Mouse (Mus musculus): Measurements from ENCODE around the gene Il4ra. TPM values are rescaled to one million over a fixed set of nuclear protein-coding genes. Genes with fewer than 3 reads are reported as not detected.

Il4ra gene
- polyA plus RNA-seq, 1 experiment from 2014 or later = 2.6 TPM

GRCm38 (mm10) chr7:125572737-125573136 lies 20.8 kb downstream of the Il4ra start:
- no peaks in the 10 kb centered on the region for H3K4me1 ChIP-seq (ENCODE audit: control insufficient read depth, insufficient read depth, low read length)
- H3K36me3 ChIP-seq (ENCODE audit: control insufficient read depth, insufficient read depth, low read length) = no peaks in the 10 kb centered on the region
- no peak overlapping the region for H3K9ac ChIP-seq (ENCODE audit: low read length)
- no peak for ATAC-seq (ENCODE audit: insufficient number of reproducible peaks, low FRiP score, low TSS enrichment, low read depth)
- no peak overlapping the region for H3K4me3 ChIP-seq (ENCODE audit: low read depth, low read length)
- H3K27me3 ChIP-seq (ENCODE audit: control insufficient read depth, insufficient read depth, low read length) = no peaks in the 10 kb centered on the region
- WGBS = 82% methylated on average over 6 of the region's 6 CpGs
- H3K9me3 ChIP-seq (ENCODE audit: control insufficient read depth, low read length) = no peaks in the 10 kb centered on the region
- no peak overlapping the region for H3K27ac ChIP-seq (replicated peaks; ENCODE audit: low read depth, low read length)
- no peak for DNase-seq (ENCODE audit: low spot score)
- H3K4me2 ChIP-seq (ENCODE audit: low read depth, severe bottlenecking) = no peak overlapping the region

GRCm38 (mm10) chr7:125573849-125574248 lies 21.9 kb downstream of the Il4ra start:
- no peak overlapping the region for H3K27ac ChIP-seq (replicated peaks; ENCODE audit: low read depth, low read length)
- no peak overlapping the region for H3K9ac ChIP-seq (ENCODE audit: low read length)
- no peak for DNase-seq (ENCODE audit: low spot score)
- H3K4me1 ChIP-seq (ENCODE audit: control insufficient read depth, insufficient read depth, low read length) = no peaks in the 10 kb centered on the region
- H3K4me3 ChIP-seq (ENCODE audit: low read depth, low read length) = no peak overlapping the region
- 79% methylated on average over 2 of the region's 2 CpGs for WGBS
- ATAC-seq (ENCODE audit: insufficient number of reproducible peaks, low FRiP score, low TSS enrichment, low read depth) = no peak
- H3K27me3 ChIP-seq (ENCODE audit: control insufficient read depth, insufficient read depth, low read length) = no peaks in the 10 kb centered on the region
- no peaks in the 10 kb centered on the region for H3K36me3 ChIP-seq (ENCODE audit: control insufficient read depth, insufficient read depth, low read length)
- no peak overlapping the region for H3K4me2 ChIP-seq (ENCODE audit: low read depth, severe bottlenecking)
- no peaks in the 10 kb centered on the region for H3K9me3 ChIP-seq (ENCODE audit: control insufficient read depth, low read length)

GRCm38 (mm10) chr7:125574832-125575231 lies 22.9 kb downstream of the Il4ra start:
- Histone ChIP-seq H3K27me3 (ENCODE audit: control insufficient read depth, insufficient read depth, low read length) (no peaks in the 10 kb centered on the region), H3K9ac (ENCODE audit: low read length) (no peak overlapping the region), H3K4me1 (ENCODE audit: control insufficient read depth, insufficient read depth, low read length) (no peaks in the 10 kb centered on the region), H3K9me3 (ENCODE audit: control insufficient read depth, low read length) (no peaks in the 10 kb centered on the region), H3K36me3 (ENCODE audit: control insufficient read depth, insufficient read depth, low read length) (no peaks in the 10 kb centered on the region), H3K4me2 (ENCODE audit: low read depth, severe bottlenecking) (no peak overlapping the region), H3K4me3 (ENCODE audit: low read depth, low read length) (no peak overlapping the region), H3K27ac (replicated peaks; ENCODE audit: low read depth, low read length) (no peak overlapping the region)
- WGBS = 94% methylated on average over 3 of the region's 3 CpGs
- ATAC-seq (ENCODE audit: insufficient number of reproducible peaks, low FRiP score, low TSS enrichment, low read depth) (no peak), DNase-seq (ENCODE audit: low spot score) (no peak)

- Histone ChIP-seq H3K4me3 (ENCODE audit: low read depth, low read length) (no peak overlapping the region), H3K9me3 (ENCODE audit: control insufficient read depth, low read length) (no peaks in the 10 kb centered on the region), H3K4me2 (ENCODE audit: low read depth, severe bottlenecking) (no peak overlapping the region), H3K9ac (ENCODE audit: low read length) (no peak overlapping the region), H3K4me1 (ENCODE audit: control insufficient read depth, insufficient read depth, low read length) (0 out of 2 replicates have a peak, but pooled peaks cover 4% of the 10 kb centered on the region), H3K27me3 (ENCODE audit: control insufficient read depth, insufficient read depth, low read length) (no peaks in the 10 kb centered on the region), H3K36me3 (ENCODE audit: control insufficient read depth, insufficient read depth, low read length) (no peaks in the 10 kb centered on the region), H3K27ac (replicated peaks; ENCODE audit: low read depth, low read length) (no peak overlapping the region)
- DNase-seq (ENCODE audit: low spot score) (no peak), ATAC-seq (ENCODE audit: insufficient number of reproducible peaks, low FRiP score, low TSS enrichment, low read depth) (no peak)
- WGBS = 86% methylated on average over 16 of the region's 16 CpGs
Observed at GRCm38 (mm10) chr7:125575738-125576540, 24.0 kb downstream of the Il4ra start.

GRCm38 (mm10) chr7:125576982-125577381 lies 25.1 kb downstream of the Il4ra start:
- no peak for DNase-seq (ENCODE audit: low spot score)
- ATAC-seq (ENCODE audit: insufficient number of reproducible peaks, low FRiP score, low TSS enrichment, low read depth) = no peak
- H3K4me3 ChIP-seq (ENCODE audit: low read depth, low read length) = no peak overlapping the region
- 88% methylated on average over 7 of the region's 7 CpGs for WGBS
- 0 out of 2 replicates have a peak, but pooled peaks cover 4% of the 10 kb centered on the region for H3K4me1 ChIP-seq (ENCODE audit: control insufficient read depth, insufficient read depth, low read length)
- no peak overlapping the region for H3K9ac ChIP-seq (ENCODE audit: low read length)
- H3K27me3 ChIP-seq (ENCODE audit: control insufficient read depth, insufficient read depth, low read length) = no peaks in the 10 kb centered on the region
- H3K9me3 ChIP-seq (ENCODE audit: control insufficient read depth, low read length) = no peaks in the 10 kb centered on the region
- no peak overlapping the region for H3K4me2 ChIP-seq (ENCODE audit: low read depth, severe bottlenecking)
- no peak overlapping the region for H3K27ac ChIP-seq (replicated peaks; ENCODE audit: low read depth, low read length)
- no peaks in the 10 kb centered on the region for H3K36me3 ChIP-seq (ENCODE audit: control insufficient read depth, insufficient read depth, low read length)

GRCm38 (mm10) chr7:125577486-125578088 lies 25.7 kb downstream of the Il4ra start:
- Histone ChIP-seq H3K4me3 (ENCODE audit: low read depth, low read length) (no peak overlapping the region), H3K9ac (ENCODE audit: low read length) (no peak overlapping the region), H3K36me3 (ENCODE audit: control insufficient read depth, insufficient read depth, low read length) (no peaks in the 10 kb centered on the region), H3K9me3 (ENCODE audit: control insufficient read depth, low read length) (no peaks in the 10 kb centered on the region), H3K27me3 (ENCODE audit: control insufficient read depth, insufficient read depth, low read length) (no peaks in the 10 kb centered on the region), H3K4me2 (ENCODE audit: low read depth, severe bottlenecking) (no peak overlapping the region), H3K27ac (replicated peaks; ENCODE audit: low read depth, low read length) (no peak overlapping the region), H3K4me1 (ENCODE audit: control insufficient read depth, insufficient read depth, low read length) (0 out of 2 replicates have a peak, but pooled peaks cover 4% of the 10 kb centered on the region)
- ATAC-seq (ENCODE audit: insufficient number of reproducible peaks, low FRiP score, low TSS enrichment, low read depth) (no peak), DNase-seq (ENCODE audit: low spot score) (no peak)
- WGBS = 86% methylated on average over 11 of the region's 11 CpGs

GRCm38 (mm10) chr7:125578106-125578505 lies 26.2 kb downstream of the Il4ra start:
- H3K9me3 ChIP-seq (ENCODE audit: control insufficient read depth, low read length) = no peaks in the 10 kb centered on the region
- H3K4me1 ChIP-seq (ENCODE audit: control insufficient read depth, insufficient read depth, low read length) = 0 out of 2 replicates have a peak, but pooled peaks cover 4% of the 10 kb centered on the region
- H3K4me2 ChIP-seq (ENCODE audit: low read depth, severe bottlenecking) = no peak overlapping the region
- no peak overlapping the region for H3K4me3 ChIP-seq (ENCODE audit: low read depth, low read length)
- no peak overlapping the region for H3K27ac ChIP-seq (replicated peaks; ENCODE audit: low read depth, low read length)
- no peaks in the 10 kb centered on the region for H3K27me3 ChIP-seq (ENCODE audit: control insufficient read depth, insufficient read depth, low read length)
- no peaks in the 10 kb centered on the region for H3K36me3 ChIP-seq (ENCODE audit: control insufficient read depth, insufficient read depth, low read length)
- ATAC-seq (ENCODE audit: insufficient number of reproducible peaks, low FRiP score, low TSS enrichment, low read depth) (no peak), DNase-seq (ENCODE audit: low spot score) (no peak)
- no peak overlapping the region for H3K9ac ChIP-seq (ENCODE audit: low read length)
- WGBS = 67% methylated on average over 3 of the region's 3 CpGs

- H3K27ac ChIP-seq (replicated peaks; ENCODE audit: low read depth, low read length) = no peak overlapping the region
- H3K4me2 ChIP-seq (ENCODE audit: low read depth, severe bottlenecking) = no peak overlapping the region
- 81% methylated on average over 9 of the region's 9 CpGs for WGBS
- H3K9ac ChIP-seq (ENCODE audit: low read length) = no peak overlapping the region
- no peaks in the 10 kb centered on the region for H3K27me3 ChIP-seq (ENCODE audit: control insufficient read depth, insufficient read depth, low read length)
- H3K4me3 ChIP-seq (ENCODE audit: low read depth, low read length) = no peak overlapping the region
- no peaks in the 10 kb centered on the region for H3K9me3 ChIP-seq (ENCODE audit: control insufficient read depth, low read length)
- DNase-seq (ENCODE audit: low spot score) (no peak), ATAC-seq (ENCODE audit: insufficient number of reproducible peaks, low FRiP score, low TSS enrichment, low read depth) (no peak)
- no peaks in the 10 kb centered on the region for H3K36me3 ChIP-seq (ENCODE audit: control insufficient read depth, insufficient read depth, low read length)
- H3K4me1 ChIP-seq (ENCODE audit: control insufficient read depth, insufficient read depth, low read length) = 0 out of 2 replicates have a peak, but pooled peaks cover 4% of the 10 kb centered on the region
Observed at GRCm38 (mm10) chr7:125579545-125580219, 27.8 kb downstream of the Il4ra start.

Data from limb, embryonic 11.5 days (tissue).